Mouse (Mus musculus): ENCODE data around the gene Cdca5.

- TF ChIP-seq POLR2A (IDR thresholded peaks at IDR 0.05; ENCODE audit: insufficient read depth, low read length): no peak
- TF ChIP-seq EP300 (IDR thresholded peaks at IDR 0.05; ENCODE audit: insufficient read depth, low read depth, low read length): no peak
Observed at GRCm38 (mm10) chr19:6037695-6038094, 47.1 kb upstream of the Cdca5 start.

Measured in ES-Bruce4 (cell line).